Mouse (Mus musculus) neural tube, embryonic 14.5 days (tissue): ENCODE results near the gene Tnfaip8l1. TPM values are rescaled to one million over a fixed set of nuclear protein-coding genes. Genes with fewer than 3 reads are reported as not detected.

Experiments
- ATAC-seq: fragments of 200-750 bp; cut with Nextera tagmentation; 2 replicates; pipeline ENCODE4 v1.8.0; 2017; ENCODE audit warnings: low read depth, mild to moderate bottlenecking, moderate TSS enrichment, moderate library complexity
- H3K27ac ChIP-seq: fragments of 300-500 bp; sonication (generic); 2 replicates; pipeline ENCODE4 v1.5.1; 2014; ENCODE audit warnings: low read depth, mild to moderate bottlenecking, control low read depth, low read length, moderate library complexity, mixed read lengths
- H3K27me3 ChIP-seq: fragments of 300-500 bp; sonication (generic); 2 replicates; pipeline ENCODE4 v1.6.1; 2014; ENCODE audit warnings: low read length; ENCODE audit not compliant: control insufficient read depth, insufficient read depth
- H3K36me3 ChIP-seq: fragments of 300-500 bp; sonication (generic); 2 replicates; pipeline ENCODE4 v1.6.1; 2014; ENCODE audit warnings: low read length, mixed read lengths; ENCODE audit not compliant: control insufficient read depth, insufficient read depth
- H3K4me1 ChIP-seq: fragments of 300-500 bp; sonication (generic); 2 replicates; pipeline ENCODE4 v1.6.1; 2014; ENCODE audit warnings: low read length; ENCODE audit not compliant: control insufficient read depth, insufficient read depth
- H3K4me2 ChIP-seq: fragments of 300-500 bp; sonication (generic); 2 replicates; pipeline ENCODE4 v1.6.1; 2014; ENCODE audit warnings: mild to moderate bottlenecking, low read depth, low read length, control low read depth
- H3K4me3 ChIP-seq: fragments of 300-500 bp; sonication (generic); 2 replicates; pipeline ENCODE4 v1.5.1; 2014; ENCODE audit warnings: low read depth, low read length, control low read depth, mixed read lengths
- H3K9ac ChIP-seq: fragments of 300-500 bp; sonication (generic); replicated peaks from 2 replicates; pipeline ENCODE4 v1.6.1; 2014; ENCODE audit warnings: low read depth, mild to moderate bottlenecking, control low read depth, low read length, mixed read lengths
- H3K9me3 ChIP-seq: fragments of 300-500 bp; sonication (generic); 2 replicates; pipeline ENCODE4 v1.6.1; 2016; ENCODE audit warnings: low read length; ENCODE audit not compliant: control insufficient read depth
- whole genome bisulfite sequencing: fragments of 180-500 bp; shearing (Covaris S2); extraction: QIAGEN DNeasy Blood & Tissue Kit; methylation state at CpG from one replicate; pipeline ENCODE4 v1.1.7; 2014; 5-methylcytosine and 5-hydroxymethylcytosine counted together
- microRNA-seq: library from miRNA; unstranded; fragments of <30 nt; microRNA quantifications from one replicate; pipeline ENCODE4, GENCODE M21; 2016
- polyA plus RNA-seq: library from polyadenylated mRNA; unstranded; fragments of >200 nt; fragmentation: Nextera tagmentation; extraction: Ambion mirVana; gene quantifications from 2 replicates; pipeline ENCODE4 v1.2.1, GENCODE M21; 2014

The Tnfaip8l1 gene
- polyA plus RNA-seq, 1 experiment from 2014 or later: 9.2 TPM

- peak; percentile 99 for ATAC-seq
- no peaks in the 10 kb centered on the region for H3K9me3 ChIP-seq
- WGBS: under 1% methylated on average over 71 of the region's 78 CpGs
Measured at GRCm38 (mm10) chr17:56218377-56219191, 56.3 kb downstream of the Tnfaip8l1 start, which contains the start of gene Dpp9. Gene Dpp9 (minus strand): TSS chr17:56218905.

GRCm38 (mm10) chr17:56219251-56219650, 57.0 kb downstream of the Tnfaip8l1 start:
- Histone ChIP-seq H3K27ac (peak overlapping the region; percentile 86), H3K9ac (peak overlapping the region; percentile 82), H3K9me3 (no peaks in the 10 kb centered on the region), H3K27me3 (no peaks in the 10 kb centered on the region), H3K4me2 (peak overlapping the region; percentile 54), H3K4me3 (peak overlapping the region; percentile 74), H3K36me3 (no peaks in the 10 kb centered on the region), H3K4me1 (peaks cover 19% of the 10 kb centered on the region)
- 47% methylated on average over 12 of the region's 12 CpGs for WGBS
- no peak for ATAC-seq

More at GRCm38 (mm10) chr17:56218377-56219191, 56.3 kb downstream of the Tnfaip8l1 start, which contains the start of gene Dpp9:
- H3K27me3 ChIP-seq: no peaks in the 10 kb centered on the region
- H3K4me3 ChIP-seq: peak within 1 kb of the TSS; percentile 74
- H3K27ac ChIP-seq: peak within 1 kb of the TSS; percentile 86
- peaks cover 19% of the 10 kb centered on the region for H3K4me1 ChIP-seq
- H3K9ac ChIP-seq: peak within 1 kb of the TSS; percentile 82
- peak within 1 kb of the TSS; percentile 54 for H3K4me2 ChIP-seq
- no peaks in the 10 kb centered on the region for H3K36me3 ChIP-seq

GRCm38 (mm10) chr17:56219805-56220204, 57.5 kb downstream of the Tnfaip8l1 start:
- no peaks in the 10 kb centered on the region for H3K36me3 ChIP-seq
- ATAC-seq: no peak
- H3K27ac ChIP-seq: no peak overlapping the region
- H3K9me3 ChIP-seq: no peaks in the 10 kb centered on the region
- no peaks in the 10 kb centered on the region for H3K27me3 ChIP-seq
- H3K9ac ChIP-seq: no peak overlapping the region
- peaks cover 19% of the 10 kb centered on the region for H3K4me1 ChIP-seq
- 61% methylated on average over 3 of the region's 3 CpGs for WGBS
- no peak overlapping the region; the same call in 1 of the 2 replicates for H3K4me2 ChIP-seq
- no peak overlapping the region for H3K4me3 ChIP-seq

Small RNAs within 50 kb of the gene (microRNA-seq; reads per million reads assigned to microRNA genes)
- not detected for gene Gm44397

Other genes starting within 250 kb of the Tnfaip8l1 start
- gene Zfp119b, start 213.0 kb upstream of the Tnfaip8l1 start, polyA plus RNA-seq: 9.8 and 10.5 TPM in 2 replicates
- 6.7 and 7.1 TPM in 2 replicates for gene Ebi3, start 209.8 kb upstream of the Tnfaip8l1 start, polyA plus RNA-seq
- gene Yju2, start 203.4 kb upstream of the Tnfaip8l1 start, polyA plus RNA-seq: 17.9 and 18.0 TPM in 2 replicates
- 158 and 218 TPM in 2 replicates for gene Shd, start 192.0 kb upstream of the Tnfaip8l1 start, polyA plus RNA-seq
- gene Fsd1, start 176.0 kb upstream of the Tnfaip8l1 start, polyA plus RNA-seq: 155 and 188 TPM in 2 replicates
- gene Stap2, start 156.9 kb upstream of the Tnfaip8l1 start, polyA plus RNA-seq: 5.2 and 6.8 TPM in 2 replicates
- 150 and 158 TPM in 2 replicates for gene Mpnd, start 156.8 kb upstream of the Tnfaip8l1 start, polyA plus RNA-seq
- 87.5 and 94.9 TPM in 2 replicates for gene Sh3gl1, start 125.8 kb upstream of the Tnfaip8l1 start, polyA plus RNA-seq
- 2.3 and 3.2 TPM in 2 replicates for gene Chaf1a, start 122.0 kb upstream of the Tnfaip8l1 start, polyA plus RNA-seq
- 69.9 and 80.9 TPM in 2 replicates for gene Ubxn6, start 87.4 kb upstream of the Tnfaip8l1 start, polyA plus RNA-seq
- gene Hdgfl2, start 82.8 kb upstream of the Tnfaip8l1 start, polyA plus RNA-seq: 96.8 and 102 TPM in 2 replicates
- gene Plin4, start 52.7 kb upstream of the Tnfaip8l1 start, polyA plus RNA-seq: 0.19 and 0.28 TPM in 2 replicates
- gene Plin5, start 44.9 kb upstream of the Tnfaip8l1 start, polyA plus RNA-seq: 0.95 and 1.9 TPM in 2 replicates
- 0.24 TPM in 2 replicates for gene Lrg1, start 40.5 kb upstream of the Tnfaip8l1 start, polyA plus RNA-seq
- 11.8 and 13.8 TPM in 2 replicates for gene Sema6b, start 22.1 kb upstream of the Tnfaip8l1 start, polyA plus RNA-seq
- gene Mydgf, start 21.4 kb downstream of the Tnfaip8l1 start, polyA plus RNA-seq: 68.6 and 69.7 TPM in 2 replicates
- gene Dpp9, start 56.4 kb downstream of the Tnfaip8l1 start, polyA plus RNA-seq: 21.0 and 26.9 TPM in 2 replicates
- gene Fem1a, start 94.3 kb downstream of the Tnfaip8l1 start, polyA plus RNA-seq: 20.4 and 23.5 TPM in 2 replicates
- 0.92 and 1.7 TPM in 2 replicates for gene Ticam1, start 114.3 kb downstream of the Tnfaip8l1 start, polyA plus RNA-seq
- gene Plin3, start 130.4 kb downstream of the Tnfaip8l1 start, polyA plus RNA-seq: 6.9 and 13.2 TPM in 2 replicates
- not detected in 2 replicates for gene Arrdc5, start 137.8 kb downstream of the Tnfaip8l1 start, polyA plus RNA-seq
- 5.7 and 9.4 TPM in 2 replicates for gene Uhrf1, start 140.8 kb downstream of the Tnfaip8l1 start, polyA plus RNA-seq
- gene Kdm4b, start 163.6 kb downstream of the Tnfaip8l1 start, polyA plus RNA-seq: 58.6 and 66.1 TPM in 2 replicates